ENCODE assay signal across 21 mouse cellular contexts in genomic region chr3:27949175-27949872, GRCm38 (mm10). TPM values are rescaled to one million over a fixed set of nuclear protein-coding genes. Genes with fewer than 3 reads are reported as not detected.
DNase-seq lines count a peak whose midpoint lies in the region; ATAC-seq and TF ChIP-seq lines count a peak whose summit lies in the region.
"Had no signal": no experiment of that assay in that cellular context is flagged by ENCODE, and none has a peak within 500 bp of the region (broad histone marks: within the 10 kb centered on the region; RNA-seq: fewer than 3 reads in every experiment).

No protein-coding gene starts in this region.

- no peak overlapping the region for H3K9ac ChIP-seq in kidney, embryonic 16.5 days (replicated peaks; ENCODE audit: low read length)
- H3K9ac ChIP-seq: forebrain, embryonic 15.5 days; hindbrain, embryonic 14.5 days; intestine, embryonic 15.5 days had no signal

- 75% methylated on average over 5 of the region's 5 CpGs for WGBS in kidney, adult 2 months
- 67% methylated on average over 5 of the region's 5 CpGs for WGBS in kidney, embryonic 16.5 days

- ATAC-seq in kidney, embryonic 16.5 days (ENCODE audit: low FRiP score, low TSS enrichment) = no peak
- ATAC-seq: forebrain, embryonic 15.5 days; intestine, embryonic 15.5 days had no signal

- no peaks in the 10 kb centered on the region for H3K36me3 ChIP-seq in kidney, adult 2 months (ENCODE audit: control insufficient read depth, insufficient read depth, low read length)
- no peaks in the 10 kb centered on the region for H3K36me3 ChIP-seq in kidney, embryonic 16.5 days (ENCODE audit: insufficient read depth, low read length)
- H3K36me3 ChIP-seq: forebrain, embryonic 15.5 days; hindbrain, embryonic 10.5 days; intestine, embryonic 15.5 days had no signal

- DNase-seq in embryo, embryonic 10.5 days (ENCODE audit: low spot score) = peak; percentile 13
- DNase-seq in embryo, embryonic 9.5 days (ENCODE audit: extremely low spot score) = no peak
- peak; percentile 64 for DNase-seq in kidney, adult 2 months
- peak; percentile 23 to 32 for DNase-seq in kidney, postnatal 36 days
- DNase-seq in kidney, adult 18-20 months = no peak
- no peak for DNase-seq in frontal cortex, postnatal 10 days (ENCODE audit: low spot score in 2 of 2)
- DNase-seq: adrenal gland, postnatal 14 days; B cell, adult 2 months; cerebellum, adult 11-12 months; cerebellum, adult 9-10 months; cerebellum, postnatal 36 days; gastrocnemius, postnatal 10 days; heart, adult 2 months had no signal

- no peak for TF ChIP-seq POLR2A in kidney, adult 2 months (IDR thresholded peaks at IDR 0.05; ENCODE audit: low read depth, low read length)

- TF ChIP-seq CTCF in kidney, adult 2 months (conservative IDR thresholded peaks at IDR 0.05; ENCODE audit: insufficient read depth, insufficient read length, low read depth, low read length) = no peak

- H3K9me3 ChIP-seq in kidney, embryonic 16.5 days (ENCODE audit: low read length) = no peaks in the 10 kb centered on the region
- H3K9me3 ChIP-seq: forebrain, embryonic 15.5 days; hindbrain, embryonic 10.5 days; intestine, embryonic 15.5 days had no signal

- H3K4me2 ChIP-seq in kidney, embryonic 16.5 days (replicated peaks; ENCODE audit: low read depth, low read length) = no peak overlapping the region
- H3K4me2 ChIP-seq: forebrain, embryonic 15.5 days; heart, embryonic 11.5 days; hindbrain, embryonic 14.5 days; intestine, embryonic 15.5 days had no signal

- no peak overlapping the region for H3K4me3 ChIP-seq in kidney, adult 2 months (ENCODE audit: insufficient read depth, low read depth, low read length)
- no peak overlapping the region for H3K4me3 ChIP-seq in kidney, embryonic 16.5 days (ENCODE audit: low read length)
- H3K4me3 ChIP-seq: forebrain, embryonic 15.5 days; heart, adult 2 months; hindbrain, embryonic 10.5 days; intestine, embryonic 15.5 days had no signal

- H3K27ac ChIP-seq in kidney, adult 2 months (ENCODE audit: insufficient read depth, low read depth, low read length) = no peak overlapping the region
- no peak overlapping the region for H3K27ac ChIP-seq in kidney, embryonic 16.5 days (ENCODE audit: low read length)
- H3K27ac ChIP-seq: forebrain, embryonic 15.5 days; heart, adult 2 months; hindbrain, embryonic 10.5 days; hindbrain, embryonic 14.5 days; intestine, embryonic 15.5 days had no signal

- H3K4me1 ChIP-seq in kidney, adult 2 months (ENCODE audit: control insufficient read depth, insufficient read depth, low read length) = no peaks in the 10 kb centered on the region
- no peaks in the 10 kb centered on the region for H3K4me1 ChIP-seq in kidney, embryonic 16.5 days (ENCODE audit: insufficient read depth, low read length)
- H3K4me1 ChIP-seq: forebrain, embryonic 15.5 days; hindbrain, embryonic 10.5 days; intestine, embryonic 15.5 days had no signal

- no peaks in the 10 kb centered on the region for H3K27me3 ChIP-seq in kidney, adult 2 months (replicated peaks; ENCODE audit: control insufficient read depth, insufficient read depth, low read length)
- H3K27me3 ChIP-seq in kidney, embryonic 16.5 days (ENCODE audit: insufficient read depth, low read length) = no peaks in the 10 kb centered on the region
- H3K27me3 ChIP-seq: forebrain, embryonic 15.5 days; intestine, embryonic 15.5 days had no signal

RNA-seq across cellular contexts. Expression of gene Pld1, which starts 10.8 kb away (rescaled TPM):
- polyA plus RNA-seq in kidney, adult 2 months (2012; rRNA removed) = 4.2 and 5.8 TPM in 2 replicates
- polyA plus RNA-seq in kidney, embryonic 16.5 days (2015; fragmentation: Nextera tagmentation; extraction: Ambion mirVana) = 6.0 and 9.0 TPM in 2 replicates

RNA-seq across cellular contexts. Expression of gene Tmem212, which starts 53.2 kb away (rescaled TPM):
- not detected in 2 replicates for polyA plus RNA-seq in kidney, adult 2 months (2012; rRNA removed)
- polyA plus RNA-seq in kidney, embryonic 16.5 days (2015; fragmentation: Nextera tagmentation; extraction: Ambion mirVana) = 0.24 and 0.35 TPM in 2 replicates
- polyA plus RNA-seq: forebrain, embryonic 11.5 days; forebrain, embryonic 15.5 days; heart, embryonic 11.5 days; heart, embryonic 16.5 days; hindbrain, embryonic 10.5 days; hindbrain, embryonic 14.5 days; intestine, embryonic 15.5 days had no signal

Comparison
In these comparisons a context has a peak if more than half of its experiments do, and no peak if none do; other contexts are left out.
1. DNase-seq: peak in embryo, embryonic 10.5 days (single experiment), kidney, adult 2 months (single experiment) and kidney, postnatal 36 days (2 of 2); none in embryo, embryonic 9.5 days (single experiment), kidney, adult 18-20 months (single experiment) and frontal cortex, postnatal 10 days (0 of 2).